Mouse (Mus musculus) liver, postnatal 0 days (tissue): ENCODE data around the gene Wdr6. TPM values are rescaled to one million over a fixed set of nuclear protein-coding genes. Genes with fewer than 3 reads are reported as not detected.
"Not testable (repeated sequence)": the region's sequence is repeated elsewhere in the genome, so short reads cannot be mapped to it uniquely, and the experiment has no call there.

ENCODE experiments used
- ATAC-seq: fragments of 200-750 bp; cut with Nextera tagmentation; 2 replicates; pipeline ENCODE4 v1.8.0; 2017; ENCODE audit warnings: mild to moderate bottlenecking, moderate library complexity
- DNase-seq: peaks from one replicate; pipeline ENCODE4 v3.0.0-alpha.2; 2016
- H3K27ac ChIP-seq: fragments of 300-500 bp; sonication (generic); 2 replicates; pipeline ENCODE4 v1.5.1; 2014; ENCODE audit warnings: antibody characterized with exemption, moderate library complexity, mild to moderate bottlenecking, low read depth
- H3K27me3 ChIP-seq: fragments of 300-500 bp; sonication (generic); 2 replicates; pipeline ENCODE4 v1.6.1; 2014; ENCODE audit warnings: low read length, control low read depth, mixed read lengths; ENCODE audit not compliant: insufficient read depth
- H3K36me3 ChIP-seq: fragments of 300-500 bp; sonication (generic); replicated peaks from 2 replicates; pipeline ENCODE4 v1.6.1; 2014; ENCODE audit warnings: mild to moderate bottlenecking, control low read depth, low read length, moderate library complexity, mixed read lengths; ENCODE audit not compliant: insufficient read depth
- H3K4me1 ChIP-seq: fragments of 300-500 bp; sonication (generic); 2 replicates; pipeline ENCODE4 v1.6.1; 2014; ENCODE audit warnings: antibody characterized with exemption, mild to moderate bottlenecking, control low read depth; ENCODE audit not compliant: insufficient read depth
- H3K4me2 ChIP-seq: fragments of 300-500 bp; sonication (generic); 2 replicates; pipeline ENCODE4 v1.6.1; 2014; ENCODE audit warnings: low read depth, mild to moderate bottlenecking, low read length, moderate library complexity, mixed read lengths
- H3K4me3 ChIP-seq: fragments of 300-500 bp; sonication (generic); 2 replicates; pipeline ENCODE4 v1.5.1; 2014; ENCODE audit warnings: low read depth, low read length
- H3K9ac ChIP-seq: fragments of 300-500 bp; sonication (generic); replicated peaks from 2 replicates; pipeline ENCODE4 v1.6.1; 2014; ENCODE audit warnings: mild to moderate bottlenecking, moderate library complexity
- H3K9me3 ChIP-seq: fragments of 300-500 bp; sonication (generic); 2 replicates; pipeline ENCODE4 v1.6.1; 2016; ENCODE audit warnings: mild to moderate bottlenecking, control low read depth, low read length, mixed read lengths
- CTCF ChIP-seq: sonication (generic); IDR thresholded peaks from 2 replicates; pipeline ENCODE4 v1.5.1; 2016; ENCODE audit warnings: antibody characterized with exemption, low read depth
- EP300 ChIP-seq: IDR thresholded peaks from 2 replicates; pipeline ENCODE4 v1.6.1; 2016; ENCODE audit warnings: antibody characterized with exemption, low read depth, mild to moderate bottlenecking
- WGBS: fragments of 180-500 bp; shearing (Covaris S2); extraction: QIAGEN DNeasy Blood & Tissue Kit; methylation state at CpG from one replicate; pipeline ENCODE4 v1.1.7; 2014; ENCODE audit not compliant: insufficient replicate concordance; 5-methylcytosine and 5-hydroxymethylcytosine counted together
- polyA plus RNA-seq: library from polyadenylated mRNA; unstranded; fragments of >200 nt; fragmentation: Nextera tagmentation; extraction: Ambion mirVana; gene quantifications from 2 replicates; pipeline ENCODE4 v1.2.1, GENCODE M21; 2015

The Wdr6 gene
- 4.5 and 5.7 TPM in 2 replicates for polyA plus RNA-seq

- H3K4me3 ChIP-seq, result peak within 1 kb of the TSS; percentile 70
- H3K36me3 ChIP-seq, result no peaks in the 10 kb centered on the region
- peak within 1 kb of the TSS; percentile 97 for H3K4me2 ChIP-seq
- DNase-seq (peak; percentile 90), ATAC-seq (peak; percentile 96)
- H3K27me3 ChIP-seq, result no peaks in the 10 kb centered on the region
- peaks cover 9% of the 10 kb centered on the region for H3K4me1 ChIP-seq
- TF ChIP-seq CTCF (no peak), EP300 (peak; percentile 45; the same call in 1 of the 2 replicates)
- 6% methylated on average over 50 of the region's 51 CpGs for WGBS
- no peaks in the 10 kb centered on the region for H3K9me3 ChIP-seq
- H3K27ac ChIP-seq, result peak within 1 kb of the TSS; percentile 75
- peak within 1 kb of the TSS; percentile 72 for H3K9ac ChIP-seq
Measured at GRCm38 (mm10) chr9:108578545-108579343, at the start of gene Wdr6. TSS of gene Wdr6 (minus strand) at chr9:108578739.

GRCm38 (mm10) chr9:108628141-108628540 lies 49.6 kb upstream of the Wdr6 start:
- no peak for TF ChIP-seq CTCF
- ATAC-seq (no peak), DNase-seq (no peak)
- Histone ChIP-seq H3K4me3 (no peak overlapping the region), H3K9ac (no peak overlapping the region), H3K9me3 (no peaks in the 10 kb centered on the region), H3K36me3 (peaks cover 12% of the 10 kb centered on the region; the same call in 1 of the 2 replicates), H3K27ac (no peak overlapping the region), H3K27me3 (no peaks in the 10 kb centered on the region), H3K4me2 (no peak overlapping the region), H3K4me1 (peaks cover 9% of the 10 kb centered on the region)
- 42% methylated on average over 4 of the region's 4 CpGs for WGBS

- Histone ChIP-seq H3K36me3 (peaks cover 12% of the 10 kb centered on the region; the same call in 1 of the 2 replicates), H3K9me3 (no peaks in the 10 kb centered on the region), H3K4me3 (no peak overlapping the region), H3K9ac (no peak overlapping the region), H3K27ac (no peak overlapping the region), H3K4me2 (no peak overlapping the region), H3K27me3 (no peaks in the 10 kb centered on the region), H3K4me1 (peaks cover 4% of the 10 kb centered on the region; the same call in 1 of the 2 replicates)
- TF ChIP-seq CTCF (no peak), EP300 (no peak)
- WGBS, result 48% methylated on average over 2 of the region's 2 CpGs
- no peak for DNase-seq
- no peak for ATAC-seq
Measured at GRCm38 (mm10) chr9:108626498-108626897, 48.0 kb upstream of the Wdr6 start.

- H3K27ac ChIP-seq, result no peak overlapping the region
- H3K4me1 ChIP-seq, result no peaks in the 10 kb centered on the region
- no peak for DNase-seq
- H3K36me3 ChIP-seq, result peaks cover 72% of the 10 kb centered on the region
- no peaks in the 10 kb centered on the region for H3K27me3 ChIP-seq
- no peak for ATAC-seq
- TF ChIP-seq CTCF (no peak), EP300 (no peak)
- H3K9ac ChIP-seq, result no peak overlapping the region
- H3K9me3 ChIP-seq, result no peaks in the 10 kb centered on the region
- WGBS, result 90% methylated on average over 1 of the region's 1 CpGs
- no peak overlapping the region for H3K4me2 ChIP-seq
- H3K4me3 ChIP-seq, result no peak overlapping the region
Measured at GRCm38 (mm10) chr9:108617301-108617700, 38.8 kb upstream of the Wdr6 start.

- Histone ChIP-seq H3K9ac (no peak overlapping the region), H3K4me1 (no peaks in the 10 kb centered on the region), H3K4me3 (no peak overlapping the region), H3K4me2 (no peak overlapping the region), H3K9me3 (no peaks in the 10 kb centered on the region), H3K36me3 (peaks cover 80% of the 10 kb centered on the region), H3K27ac (no peak overlapping the region), H3K27me3 (no peaks in the 10 kb centered on the region)
- DNase-seq (no peak), ATAC-seq (no peak)
- 91% methylated on average over 10 of the region's 10 CpGs for WGBS
- TF ChIP-seq CTCF, result no peak
- no peak for TF ChIP-seq EP300
Measured at GRCm38 (mm10) chr9:108611488-108611887, 32.9 kb upstream of the Wdr6 start.

- no peaks in the 10 kb centered on the region for H3K4me1 ChIP-seq
- H3K27ac ChIP-seq, result no peak overlapping the region
- H3K4me3 ChIP-seq, result no peak overlapping the region
- no peaks in the 10 kb centered on the region for H3K27me3 ChIP-seq
- TF ChIP-seq EP300 (no peak), CTCF (no peak)
- no peaks in the 10 kb centered on the region for H3K9me3 ChIP-seq
- 76% methylated on average over 4 of the region's 4 CpGs for WGBS
- DNase-seq (no peak), ATAC-seq (no peak)
- H3K9ac ChIP-seq, result no peak overlapping the region
- no peak overlapping the region for H3K4me2 ChIP-seq
- H3K36me3 ChIP-seq, result peaks cover 81% of the 10 kb centered on the region
Measured at GRCm38 (mm10) chr9:108608889-108609288, 30.4 kb upstream of the Wdr6 start.

- ATAC-seq, H3K9me3 ChIP-seq, H3K4me2 ChIP-seq, H3K4me1 ChIP-seq, H3K27me3 ChIP-seq, H3K4me3 ChIP-seq, H3K27ac ChIP-seq, H3K9ac ChIP-seq: not testable (repeated sequence)
- peak; percentile 29 for DNase-seq
- WGBS, result 66% methylated on average over 5 of the region's 5 CpGs
- peaks cover 83% of the 10 kb centered on the region for H3K36me3 ChIP-seq
Measured at GRCm38 (mm10) chr9:108607929-108608328, 29.4 kb upstream of the Wdr6 start.
